Mouse (Mus musculus): Measurements from ENCODE around the gene Gm10642.

The Gm10642 gene

DNA sequence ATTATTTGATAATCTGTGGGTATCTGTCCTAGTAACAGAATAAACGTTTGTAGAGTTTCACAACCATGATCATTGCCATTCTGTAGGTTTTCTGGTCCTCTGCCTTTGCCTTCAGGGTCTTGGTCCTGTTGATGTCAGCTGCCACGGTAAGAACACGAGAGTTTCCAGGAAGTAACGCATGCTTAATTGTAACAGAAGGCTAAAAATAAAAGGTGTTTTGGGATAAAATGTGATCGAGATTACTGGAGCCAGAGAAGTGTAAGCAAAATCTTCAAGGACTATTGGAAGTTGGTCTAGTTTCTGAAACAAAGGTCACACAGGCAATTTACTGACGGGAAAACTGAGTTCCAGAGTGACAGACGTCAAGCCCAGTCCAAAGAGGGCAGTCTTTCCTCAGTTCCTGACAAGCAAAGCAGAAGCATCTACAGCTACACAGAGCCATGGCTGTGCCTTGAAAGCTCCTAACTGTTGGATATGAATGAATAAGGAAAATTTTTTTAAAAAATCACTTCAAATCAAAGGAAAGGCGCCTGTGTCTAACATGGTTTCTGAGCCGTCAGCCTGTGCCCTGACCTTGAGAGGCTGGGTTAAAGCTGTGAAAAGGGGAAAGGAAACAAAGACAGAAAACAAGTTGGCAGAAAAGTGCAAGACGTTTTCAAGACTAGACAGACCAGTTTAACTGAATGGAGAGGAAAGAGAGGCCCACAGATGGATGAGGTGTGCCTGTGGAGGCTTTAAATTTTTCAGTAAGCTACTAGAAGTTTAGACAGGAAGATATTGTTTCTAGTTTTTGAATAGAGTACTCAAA lies 15.9 kb downstream of the Gm10642 start:
- no peak for DNase-seq (ENCODE audit: low spot score)

DNA sequence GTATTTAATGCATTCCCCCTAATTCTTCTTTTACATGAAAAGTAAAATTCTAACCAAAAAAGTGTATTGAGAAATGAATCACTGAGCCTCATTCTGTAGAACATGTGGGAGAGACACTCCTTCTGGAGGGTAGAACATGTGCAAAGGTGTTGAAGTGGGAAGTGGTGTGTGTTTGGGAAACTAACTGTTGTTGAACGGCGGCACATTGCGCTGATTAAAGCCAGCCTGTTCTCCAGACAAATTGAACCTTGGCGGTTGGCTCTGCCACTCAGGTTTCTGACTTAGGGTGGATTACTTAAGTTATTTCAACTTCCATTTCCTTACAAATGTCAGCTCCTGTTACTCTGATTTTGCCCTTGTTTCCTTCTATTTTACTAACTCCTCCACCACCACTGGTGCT lies 17.6 kb downstream of the Gm10642 start:
- no peak for DNase-seq (ENCODE audit: low spot score)

DNA sequence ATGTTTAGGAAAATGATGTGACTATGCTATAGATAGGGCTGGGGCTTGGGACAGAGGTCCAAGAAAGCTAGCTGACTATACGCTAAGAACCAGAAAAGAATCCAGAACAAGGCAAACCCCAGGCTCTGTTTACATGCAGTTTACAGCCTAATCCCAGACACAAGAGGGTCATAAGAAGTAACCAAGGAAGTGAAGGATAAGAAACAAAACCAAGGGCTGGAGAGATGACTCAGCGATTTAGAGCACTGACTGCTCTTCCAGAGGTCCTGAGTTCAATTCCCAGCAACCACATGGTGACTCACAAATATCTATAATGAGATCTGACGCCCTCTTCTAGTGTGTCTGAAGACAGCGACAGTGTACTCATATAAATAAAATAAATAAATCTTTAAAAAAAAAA lies 19.1 kb downstream of the Gm10642 start:
- no peak for DNase-seq (ENCODE audit: low spot score)

DNA sequence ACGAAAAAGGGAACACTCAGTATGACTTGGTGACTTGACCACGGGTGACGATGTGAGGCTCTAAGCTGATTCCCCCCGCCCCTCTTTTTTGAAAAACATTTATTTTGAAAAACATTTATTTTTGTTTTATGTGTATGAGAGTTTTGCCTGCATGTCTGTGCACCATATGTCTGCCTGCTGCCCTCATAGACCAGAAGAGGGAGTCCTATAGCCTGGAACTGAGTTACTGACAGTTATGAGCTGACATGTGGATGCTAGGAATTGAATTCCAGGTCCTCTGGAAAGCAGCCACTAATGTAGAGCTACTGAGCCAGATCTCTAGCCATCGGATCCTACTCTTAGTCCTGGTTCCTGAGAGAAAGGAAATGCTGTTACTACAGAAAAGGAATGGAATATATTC lies 19.9 kb downstream of the Gm10642 start:
- DNase-seq (ENCODE audit: low spot score): no peak

DNA sequence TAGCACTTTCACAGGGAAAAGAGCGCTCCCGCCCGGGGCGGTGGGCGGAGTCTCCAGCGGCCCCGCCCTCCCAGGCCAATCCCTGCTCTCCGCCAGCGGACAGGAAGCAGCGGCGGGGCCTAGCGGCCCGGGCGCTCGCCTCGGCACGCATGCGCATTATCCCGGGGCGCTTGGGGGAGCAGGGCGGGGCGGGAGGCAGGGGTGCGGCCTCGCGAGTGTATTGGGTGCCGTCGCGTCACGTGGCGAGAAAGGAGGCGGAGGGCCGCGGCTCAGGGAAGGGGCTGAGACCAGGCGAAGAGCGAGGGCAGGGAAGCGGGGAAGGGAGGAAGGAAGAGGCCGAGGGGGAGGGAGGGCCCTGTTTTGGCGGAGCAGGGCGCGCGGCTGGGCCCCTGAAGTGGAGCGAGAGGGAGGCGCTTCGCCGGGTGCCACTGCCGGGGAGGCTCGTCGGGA lies 22.7 kb downstream of the Gm10642 start, which contains the start of gene Adam10:
Gene Adam10 (plus strand): TSS at position 316 of the 450 bp plus-strand sequence.
- peak; percentile 98 for DNase-seq (ENCODE audit: low spot score)

DNA sequence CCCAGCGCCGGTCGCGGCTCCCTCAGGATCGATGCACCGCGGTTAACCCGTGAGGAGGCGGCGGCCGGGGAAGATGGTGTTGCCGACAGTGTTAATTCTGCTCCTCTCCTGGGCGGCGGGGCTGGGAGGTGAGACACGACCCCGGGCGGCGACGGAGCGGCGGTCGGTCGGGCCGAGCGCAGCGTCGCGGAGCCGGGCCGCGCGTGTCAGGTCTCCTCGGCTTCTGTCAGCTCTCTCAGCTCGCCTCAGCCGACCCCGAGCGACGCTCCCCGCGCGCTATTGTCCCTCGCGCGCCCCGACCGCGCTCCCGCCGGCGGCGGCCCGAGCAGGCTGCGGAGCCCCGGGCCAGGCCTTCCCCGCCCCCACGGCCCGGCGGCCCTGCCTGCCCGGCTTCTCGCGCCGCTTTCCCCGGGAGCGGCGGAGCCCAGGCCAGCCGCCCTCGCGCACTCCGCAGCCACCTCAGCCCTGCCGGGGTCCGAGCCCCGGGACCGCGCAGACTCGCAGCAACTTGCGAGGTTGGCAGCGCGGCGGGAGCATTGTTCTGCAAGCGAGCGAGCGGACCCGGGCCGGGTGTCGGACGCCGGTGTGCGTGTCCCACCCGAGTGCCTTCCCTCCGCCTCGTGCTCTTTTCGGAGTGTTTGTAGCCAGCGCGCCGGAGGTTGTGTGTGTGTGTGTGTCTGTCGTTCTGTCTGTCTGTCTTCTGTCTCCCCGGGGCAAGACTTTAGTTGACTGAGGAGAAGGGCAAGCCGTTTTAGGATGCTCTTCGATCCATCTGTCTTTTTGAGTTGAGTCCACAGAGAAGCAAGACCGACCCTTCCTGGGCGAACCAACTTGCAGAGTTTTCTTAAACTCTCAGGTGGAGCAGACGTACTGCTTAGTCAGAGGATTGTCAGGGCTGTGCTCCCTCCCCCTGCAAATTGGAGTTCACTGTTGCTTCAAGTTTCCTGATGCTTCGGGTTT lies 23.4 kb downstream of the Gm10642 start:
- DNase-seq (ENCODE audit: low spot score): no peak

DNA sequence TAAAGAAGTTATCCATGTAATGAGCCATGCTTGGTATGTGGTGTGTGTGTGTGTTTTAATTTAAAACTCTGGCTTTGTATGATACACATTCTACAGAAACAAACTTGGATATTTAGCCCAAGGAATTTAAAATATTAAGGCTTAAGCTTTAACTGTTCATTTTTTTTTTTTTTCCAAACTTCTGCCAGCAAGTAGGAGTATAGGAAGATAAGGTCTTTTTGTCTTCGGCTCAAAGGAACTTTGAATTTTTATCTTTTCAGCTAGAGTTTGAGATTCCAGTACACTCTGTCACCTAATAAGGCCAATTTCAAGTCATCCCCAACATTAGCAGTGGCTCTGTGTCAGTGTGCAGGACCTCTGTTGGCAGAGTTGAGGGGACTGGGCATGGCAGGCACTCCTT lies 26.2 kb downstream of the Gm10642 start:
- no peak for DNase-seq (ENCODE audit: low spot score)

DNA sequence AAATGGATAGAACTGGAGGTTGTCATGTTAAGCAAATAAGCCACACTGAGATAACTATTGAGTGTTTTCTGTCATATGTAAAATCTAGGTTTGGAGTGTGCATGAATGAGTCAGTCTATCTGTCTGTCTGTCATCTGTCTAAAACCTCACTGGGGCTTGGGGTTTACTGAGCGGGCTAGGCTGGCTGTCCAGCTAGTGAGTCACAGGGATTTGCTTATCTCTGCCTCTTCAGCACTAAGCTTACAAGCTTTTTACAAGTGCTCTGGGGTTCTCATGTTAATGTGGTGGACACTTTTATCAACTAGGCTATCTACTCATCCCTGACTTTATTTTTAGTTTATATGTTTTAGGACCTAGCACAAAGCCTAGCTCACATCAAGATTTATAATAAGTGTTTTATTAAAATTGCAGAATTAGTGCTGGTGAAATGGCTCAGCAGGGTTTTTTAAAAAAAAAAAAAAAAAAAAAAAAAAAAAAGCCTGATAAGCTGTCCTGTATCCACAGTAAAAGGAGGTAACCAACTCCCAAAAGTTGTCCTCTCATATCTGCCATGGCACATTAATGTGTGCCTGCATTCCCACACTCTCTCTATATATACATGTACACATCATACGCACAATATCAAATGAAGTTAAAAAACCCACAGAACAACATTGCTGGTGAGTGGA lies 32.4 kb downstream of the Gm10642 start:
- DNase-seq (ENCODE audit: low spot score): no peak

DNA sequence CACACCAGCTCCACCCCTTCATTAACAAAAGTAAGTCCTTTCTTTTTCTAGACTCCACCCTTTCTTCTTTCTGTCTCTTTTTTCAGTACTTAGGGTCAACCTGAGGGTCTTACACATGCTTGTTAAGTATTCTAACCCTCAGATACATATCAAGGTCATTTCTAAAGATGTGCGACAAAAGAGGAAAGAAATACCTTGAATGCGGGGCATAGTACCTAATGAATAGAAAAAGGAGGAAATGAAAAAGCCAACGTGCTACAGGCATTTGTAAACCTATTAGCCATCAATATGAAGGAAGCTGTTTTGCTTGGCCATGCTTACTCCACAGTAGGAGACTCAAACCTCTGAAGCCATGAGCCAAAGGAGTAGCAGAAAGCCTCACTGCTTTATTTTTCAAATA lies 33.9 kb downstream of the Gm10642 start:
- no peak for DNase-seq (ENCODE audit: low spot score)

DNA sequence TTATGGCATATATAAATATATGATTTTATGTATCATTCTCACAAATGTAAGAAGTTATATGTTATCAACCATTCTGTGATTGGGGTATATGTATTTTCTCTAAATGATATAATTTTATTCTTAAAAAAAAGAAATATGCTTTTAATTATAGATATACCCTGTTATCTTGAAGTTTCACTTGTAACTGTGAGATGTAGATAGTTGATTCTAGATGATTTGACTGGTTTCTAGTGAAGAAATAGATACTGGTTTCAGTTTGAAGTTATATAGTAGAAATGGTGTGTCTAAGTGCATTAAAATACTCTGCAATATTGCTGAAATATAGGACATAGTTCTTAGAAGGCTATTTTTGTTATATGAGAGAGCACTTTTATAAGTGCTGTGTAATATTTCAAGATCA lies 34.5 kb downstream of the Gm10642 start:
- DNase-seq (ENCODE audit: low spot score): no peak

DNA sequence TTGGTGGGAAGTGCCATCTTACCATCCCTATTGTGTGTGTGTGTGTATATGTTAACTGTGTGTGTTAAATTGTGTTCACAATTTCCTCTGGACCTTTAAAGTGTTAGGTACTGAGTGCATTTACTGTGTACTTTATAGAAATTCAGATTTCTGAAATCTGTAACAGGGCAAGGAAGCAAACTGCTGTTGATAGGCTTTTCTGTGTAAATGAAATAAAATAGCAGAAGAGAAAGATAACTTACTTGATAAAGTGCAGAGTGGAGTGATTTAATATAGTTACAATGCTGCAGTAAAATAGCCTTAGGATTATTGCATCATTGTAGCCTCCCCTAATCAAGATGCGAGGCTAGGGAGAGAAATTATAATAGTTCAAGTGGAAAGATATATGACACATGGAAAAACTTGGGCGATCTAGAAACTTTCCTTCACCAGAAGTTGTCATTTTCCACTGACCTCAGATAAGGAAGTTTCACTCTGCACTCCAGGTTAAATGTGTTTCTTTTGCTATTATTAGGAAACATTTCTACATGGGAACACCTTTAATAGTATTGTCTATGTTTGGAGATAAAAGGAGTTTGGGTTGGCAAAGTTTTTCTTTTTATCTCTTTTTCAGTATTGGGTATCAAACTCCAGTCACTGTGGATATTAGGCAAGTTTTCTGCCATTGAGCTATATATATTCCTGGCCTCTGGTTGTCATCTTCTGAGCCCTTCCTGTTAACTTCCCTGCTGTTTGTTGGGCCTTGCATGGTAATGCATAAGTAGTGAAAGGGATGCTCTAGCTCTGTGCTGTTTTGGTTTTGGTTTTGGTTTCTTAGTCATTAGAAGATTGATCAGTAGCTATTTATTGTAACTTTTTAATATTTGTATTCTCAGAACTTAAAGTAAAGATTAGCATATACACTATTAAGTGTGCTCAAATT lies 36.0 kb downstream of the Gm10642 start:
- no peak for DNase-seq (ENCODE audit: low spot score)

DNA sequence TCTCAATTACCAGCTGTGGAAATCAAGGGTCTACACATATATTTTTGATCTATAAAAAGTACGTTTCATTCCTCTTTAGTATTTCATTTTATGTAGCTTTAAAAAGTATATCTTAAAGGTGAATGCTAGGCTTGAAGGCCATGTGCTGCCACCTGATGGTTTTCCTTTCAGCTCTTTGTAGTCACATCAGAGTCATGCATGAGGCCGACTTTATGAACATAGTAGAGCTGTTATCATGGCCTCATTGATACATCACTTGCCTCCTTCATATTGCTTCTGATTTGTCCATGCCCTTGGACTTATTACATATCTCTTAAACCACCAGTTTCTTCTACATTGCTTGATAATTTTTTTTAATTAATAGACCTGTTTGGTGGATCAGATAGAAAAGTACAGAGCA lies 39.7 kb downstream of the Gm10642 start:
- no peak for DNase-seq (ENCODE audit: low spot score)

DNA sequence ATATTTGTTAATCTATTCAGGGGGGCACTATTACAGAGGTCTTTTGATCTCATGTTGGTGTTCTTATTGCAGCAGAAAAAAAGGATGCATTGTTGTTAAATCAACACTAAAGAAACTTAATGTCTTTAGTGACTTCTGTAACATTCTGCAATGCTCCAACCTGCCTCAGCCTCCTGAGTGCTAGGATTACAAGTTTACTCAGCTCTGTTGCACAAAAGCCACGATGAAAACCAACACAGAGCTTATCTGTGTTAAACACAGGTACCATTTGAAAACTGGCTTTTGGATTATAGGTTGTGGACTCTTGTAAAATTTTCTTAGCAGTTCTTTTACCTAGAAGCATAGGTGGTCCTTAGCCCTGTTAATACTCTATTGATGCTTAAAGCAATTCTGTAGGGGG lies 42.0 kb downstream of the Gm10642 start:
- no peak for DNase-seq (ENCODE audit: low spot score)

DNA sequence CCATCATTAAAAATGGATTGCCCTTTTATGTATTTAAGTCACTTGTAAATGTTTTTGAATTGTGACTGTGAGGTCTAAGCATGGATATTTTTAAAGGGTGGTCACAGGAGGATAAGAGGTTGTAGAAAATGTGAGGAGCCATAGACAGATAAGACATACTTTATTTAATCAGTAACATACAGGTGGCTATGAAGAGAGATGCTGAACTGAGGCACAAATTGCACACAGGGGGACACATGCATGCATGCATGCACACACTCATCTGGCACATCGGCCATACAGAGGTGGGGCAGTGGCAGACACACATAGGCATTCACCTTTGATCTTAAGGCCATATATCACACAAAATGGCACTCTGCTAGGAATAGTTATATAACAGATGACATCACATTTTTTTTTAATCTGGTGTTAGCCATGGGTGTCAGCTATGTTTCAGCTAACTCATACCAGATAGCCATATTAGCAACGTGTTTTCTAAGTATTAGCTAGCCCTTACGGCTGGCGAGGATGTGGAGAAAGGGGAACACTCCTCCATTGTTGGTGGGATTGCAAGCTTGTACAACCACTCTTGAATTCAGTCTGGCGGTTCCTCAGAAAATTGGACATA lies 47.6 kb downstream of the Gm10642 start:
- peak; percentile 66 for DNase-seq (ENCODE audit: low spot score)

DNA sequence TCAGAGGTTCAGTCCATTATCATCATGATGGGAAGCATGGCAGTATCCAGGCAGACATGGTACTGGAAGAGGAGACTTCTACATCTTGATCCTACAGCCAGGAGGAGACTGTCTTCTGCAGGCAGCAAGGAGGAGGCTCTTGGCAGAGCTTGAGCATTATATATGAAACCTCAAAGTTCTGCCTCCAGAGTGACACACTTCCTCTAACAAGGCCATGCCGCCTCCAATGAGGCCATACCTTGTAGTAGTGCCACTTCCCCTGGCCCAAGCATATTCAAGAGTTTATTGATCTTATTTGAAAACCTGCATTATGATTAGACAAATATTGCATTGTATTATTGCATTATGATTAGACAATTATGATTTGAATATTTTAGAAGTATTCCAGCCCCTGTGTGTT lies 50.4 kb downstream of the Gm10642 start:
- DNase-seq (ENCODE audit: low spot score): no peak

All from c-Kit-positive CD71-positive TER-119-positive erythroid progenitor cells, embryonic 14.5 days (primary cell).